Mouse (Mus musculus) activated CD4-positive, CD25-positive, alpha-beta regulatory T cell, adult 4 months (primary cell): ENCODE data around the gene Tmed6. TPM values are rescaled to one million over a fixed set of nuclear protein-coding genes. Genes with fewer than 3 reads are reported as not detected.
"Not testable (repeated sequence)": the region's sequence is repeated elsewhere in the genome, so short reads cannot be mapped to it uniquely, and the experiment has no call there.

Source experiments
- ATAC-seq: one replicate; pipeline ENCODE4 v1.8.0; 2017
- polyA plus RNA-seq, 2 experiments: library from polyadenylated mRNA; unstranded; fragments of 100-300 nt; shearing (Covaris generic); gene quantifications; one replicate each; pipeline ENCODE4 v1.2.1; 2017

Gene Tmed6
- polyA plus RNA-seq, result not detected

DNA sequence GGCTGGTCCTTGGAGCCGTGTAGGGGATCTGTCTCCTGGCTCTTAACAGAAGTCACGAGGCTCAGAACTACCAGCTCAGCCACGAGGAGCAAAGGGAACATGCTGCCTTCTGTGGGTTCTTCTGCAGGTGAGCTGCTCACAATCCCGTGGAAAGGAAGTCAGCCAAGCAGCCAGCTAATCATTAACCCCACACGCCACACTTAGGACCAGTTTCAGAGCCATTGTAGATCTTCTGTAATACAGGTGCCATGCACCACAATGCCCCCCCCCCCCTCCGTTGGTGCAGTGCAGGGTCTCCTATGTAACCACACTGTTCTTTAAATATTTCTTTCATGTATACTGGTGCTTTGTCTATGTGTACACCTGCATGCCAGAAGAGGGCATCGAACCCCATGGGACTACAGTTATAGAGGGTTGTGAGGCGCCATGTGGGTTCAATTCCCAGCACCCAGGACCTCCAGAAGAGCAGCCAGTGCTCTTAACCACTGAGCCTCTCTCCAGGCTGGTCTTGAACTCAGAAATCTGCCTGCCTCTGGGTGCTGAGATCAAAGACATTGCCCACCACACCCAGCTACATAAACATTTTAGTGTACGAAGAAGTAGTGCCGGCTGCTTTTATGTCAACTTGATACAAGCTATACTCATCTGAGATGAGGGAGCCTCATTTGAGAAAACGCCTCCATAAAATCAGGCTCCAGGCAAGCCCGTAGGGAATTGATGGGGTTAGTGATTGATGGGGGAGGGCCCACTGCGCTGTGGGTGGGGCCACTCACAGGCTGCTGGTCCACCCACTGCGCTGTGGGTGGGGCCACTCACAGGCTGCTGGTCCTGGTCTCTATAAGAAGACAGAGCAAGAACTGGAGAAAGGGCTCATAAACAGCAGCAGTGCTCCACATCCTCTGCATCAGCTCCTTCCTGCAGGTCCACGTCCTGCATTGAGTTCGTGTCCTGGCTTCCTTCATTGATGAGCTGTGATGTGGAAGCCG lies at the start of gene Tmed6:
Gene Tmed6, minus strand, starts transcription at position 134 of the 986 bp plus-strand sequence.
- no peak for ATAC-seq

- no peak for ATAC-seq
Measured at GRCm38 (mm10) chr8:107115008-107115320, 49.5 kb upstream of the Tmed6 start.

DNA sequence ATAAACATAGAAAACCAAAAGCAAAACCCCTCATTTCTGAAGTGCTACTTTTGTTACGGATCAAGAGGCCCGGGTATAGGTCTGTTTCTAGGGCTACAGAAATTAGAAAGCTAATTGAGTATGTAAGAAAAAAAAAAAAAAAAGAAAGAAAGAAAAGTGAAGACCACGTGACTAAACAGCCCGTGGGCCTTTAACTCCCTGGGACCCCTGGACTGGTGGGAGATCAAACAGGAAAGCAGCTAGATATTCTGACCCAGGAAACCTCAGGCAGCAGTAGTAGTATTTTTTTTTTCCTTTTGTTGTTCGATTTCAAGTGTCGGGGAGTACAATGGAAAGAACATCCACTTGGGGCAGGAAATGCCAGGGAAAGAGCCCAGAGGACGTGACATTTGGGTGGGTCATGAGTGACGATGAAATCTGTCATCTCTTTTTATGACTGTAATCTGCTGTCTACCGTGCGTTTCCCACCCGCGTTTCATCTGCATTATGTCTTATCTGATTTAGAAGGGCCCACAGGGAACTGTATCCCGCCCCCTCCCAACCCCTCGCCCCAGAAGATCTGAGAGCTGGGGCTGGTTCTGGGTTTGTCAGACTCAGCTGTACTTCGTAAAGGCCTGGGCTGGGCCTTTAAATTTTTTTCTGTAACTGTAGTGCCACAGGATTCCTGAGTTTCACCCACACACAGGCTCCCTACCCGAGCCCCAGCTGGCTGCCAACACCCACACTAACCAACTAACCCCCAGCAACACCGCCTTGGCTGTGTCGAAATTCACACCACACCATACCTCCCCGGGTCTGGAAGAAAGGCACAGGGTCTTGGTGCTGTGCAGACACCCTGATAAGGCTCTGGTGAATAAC lies 48.9 kb upstream of the Tmed6 start:
- ATAC-seq, result peak; percentile 43

GRCm38 (mm10) chr8:107113209-107113608 lies 47.8 kb upstream of the Tmed6 start:
- ATAC-seq, result no peak

GRCm38 (mm10) chr8:107111340-107112105 lies 46.1 kb upstream of the Tmed6 start:
- ATAC-seq, result no peak

GRCm38 (mm10) chr8:107110629-107111330 lies 45.3 kb upstream of the Tmed6 start:
- ATAC-seq, result no peak

GRCm38 (mm10) chr8:107109816-107110435 lies 44.5 kb upstream of the Tmed6 start:
- ATAC-seq, result no peak

DNA sequence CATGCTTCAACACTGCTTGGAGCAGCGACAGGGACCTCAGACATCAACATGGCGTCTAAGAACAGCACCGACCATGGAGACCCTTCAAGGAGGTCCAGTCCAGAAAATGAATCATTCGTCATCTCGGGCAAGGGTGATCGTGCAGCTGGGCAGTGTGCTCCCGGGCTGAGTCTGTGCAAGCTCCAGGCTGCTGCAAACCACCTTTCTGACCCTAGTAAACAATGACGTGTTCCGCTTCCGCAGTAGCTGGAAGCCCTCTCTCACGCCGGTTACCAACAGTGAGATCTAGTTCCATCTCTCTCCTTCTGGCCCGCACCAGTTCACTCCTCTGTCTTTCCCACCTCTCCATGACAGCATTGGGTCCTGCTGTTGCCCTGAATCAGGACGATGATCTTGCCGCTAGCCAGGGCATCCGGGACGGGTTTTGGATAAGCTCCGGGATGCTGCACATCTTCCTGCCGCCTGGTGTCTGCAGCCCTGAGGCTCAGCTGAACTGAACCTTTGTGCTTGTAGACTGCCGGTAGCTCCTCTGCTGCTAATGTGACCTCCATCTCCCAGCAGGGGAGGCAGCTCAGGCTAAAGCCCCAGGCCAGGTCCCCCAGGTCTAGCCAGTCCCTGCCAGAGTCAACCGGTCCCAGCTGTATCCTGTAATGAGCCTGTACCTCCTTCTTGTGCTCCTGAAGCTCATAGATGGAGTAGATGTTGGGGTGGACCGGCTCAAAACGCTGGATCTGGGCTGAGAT lies 43.7 kb upstream of the Tmed6 start:
- no peak for ATAC-seq

- not testable (repeated sequence) for ATAC-seq
Measured at GRCm38 (mm10) chr8:107108089-107108488, 42.6 kb upstream of the Tmed6 start.

- ATAC-seq, result peak; percentile 73
Measured at GRCm38 (mm10) chr8:107104547-107104946, 39.1 kb upstream of the Tmed6 start.

- ATAC-seq, result no peak
Measured at GRCm38 (mm10) chr8:107100635-107101034, 35.2 kb upstream of the Tmed6 start.

- peak; percentile 83 for ATAC-seq
Measured at GRCm38 (mm10) chr8:107096366-107097036, 31.1 kb upstream of the Tmed6 start, which contains the start of gene Terf2. Gene Terf2, minus strand, starts transcription at chr8:107096547.

- ATAC-seq, result peak; percentile 48
Measured at GRCm38 (mm10) chr8:107095717-107096365, 30.4 kb upstream of the Tmed6 start.

- ATAC-seq, result no peak
Measured at GRCm38 (mm10) chr8:107090531-107090930, 25.1 kb upstream of the Tmed6 start.

DNA sequence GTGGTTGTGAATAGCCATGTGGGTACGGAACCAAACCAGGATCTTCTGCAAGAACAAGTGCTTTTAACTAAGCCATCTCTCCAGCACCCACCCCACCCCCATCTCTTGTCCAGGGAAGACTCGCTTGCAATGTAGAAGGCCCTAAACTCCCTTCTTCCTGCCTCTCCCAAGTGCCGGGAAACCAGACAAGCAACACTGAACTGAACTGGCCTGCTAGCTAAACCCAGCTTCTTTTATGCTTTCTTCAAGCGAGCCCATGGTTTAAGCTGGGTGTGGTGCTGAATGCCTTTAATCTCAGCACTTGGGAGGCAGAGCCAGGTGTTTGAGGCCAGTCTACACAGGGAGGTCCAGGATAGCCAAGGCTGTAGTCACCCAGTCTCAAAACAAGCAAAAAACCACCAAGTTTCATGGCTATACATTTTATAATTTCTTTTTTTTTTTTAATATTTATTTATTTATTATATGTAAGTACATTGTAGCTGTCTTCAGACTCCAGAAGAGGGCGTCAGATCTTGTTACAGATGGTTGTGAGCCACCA lies 23.2 kb upstream of the Tmed6 start:
- no peak for ATAC-seq

DNA sequence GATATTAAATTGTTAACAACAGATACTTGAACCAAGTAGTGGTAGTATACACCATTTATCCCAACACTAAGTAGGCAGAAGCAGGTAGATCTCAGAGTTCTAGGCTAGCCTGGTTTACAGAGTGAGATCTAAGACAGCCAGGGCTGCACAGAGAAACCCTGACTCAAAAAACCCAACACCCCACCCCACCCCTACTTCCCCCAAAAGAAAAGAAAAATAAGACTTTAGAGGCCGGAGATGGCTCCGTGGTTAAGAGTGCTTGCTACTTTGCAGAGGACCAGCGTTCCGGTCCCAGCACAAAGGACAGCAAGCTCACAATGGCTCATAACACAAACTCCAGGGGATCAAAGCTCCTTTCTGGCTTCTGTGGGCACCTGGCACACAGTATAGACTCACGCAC lies 20.6 kb upstream of the Tmed6 start:
- no peak for ATAC-seq

- no peak for ATAC-seq
Measured at GRCm38 (mm10) chr8:107085358-107085757, 19.9 kb upstream of the Tmed6 start.

DNA sequence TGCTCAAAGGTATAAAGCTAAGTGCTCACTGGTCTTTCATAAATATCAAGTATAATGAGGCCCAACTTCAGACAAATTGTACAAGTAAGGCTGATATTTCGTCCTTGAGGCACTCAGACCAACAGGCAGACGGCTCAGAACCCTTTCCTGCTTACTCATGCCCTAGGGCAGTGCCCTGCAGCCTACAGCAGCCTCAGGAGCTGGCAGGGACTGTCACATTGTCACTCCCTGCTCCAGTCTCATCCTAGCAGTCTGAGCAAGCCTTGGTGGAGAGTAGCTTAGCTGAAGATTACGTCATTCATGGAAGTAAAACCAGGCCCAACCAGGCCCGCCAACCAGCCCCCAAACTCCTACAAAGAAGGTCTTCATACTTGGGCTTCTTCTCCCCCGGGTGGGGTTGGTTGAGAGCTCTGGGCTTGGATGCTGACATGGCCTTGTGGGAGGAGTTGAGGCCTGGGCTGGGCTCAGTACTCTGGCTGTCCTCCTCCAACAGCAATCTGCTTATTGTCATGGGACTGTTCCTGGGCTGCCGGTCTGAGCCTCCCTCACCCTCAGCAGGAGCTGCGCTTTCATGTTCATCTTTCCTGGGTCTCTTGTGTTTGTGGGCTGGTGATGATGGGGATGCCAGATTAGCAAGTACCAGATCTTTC lies 10.9 kb upstream of the Tmed6 start:
- ATAC-seq, result no peak

DNA sequence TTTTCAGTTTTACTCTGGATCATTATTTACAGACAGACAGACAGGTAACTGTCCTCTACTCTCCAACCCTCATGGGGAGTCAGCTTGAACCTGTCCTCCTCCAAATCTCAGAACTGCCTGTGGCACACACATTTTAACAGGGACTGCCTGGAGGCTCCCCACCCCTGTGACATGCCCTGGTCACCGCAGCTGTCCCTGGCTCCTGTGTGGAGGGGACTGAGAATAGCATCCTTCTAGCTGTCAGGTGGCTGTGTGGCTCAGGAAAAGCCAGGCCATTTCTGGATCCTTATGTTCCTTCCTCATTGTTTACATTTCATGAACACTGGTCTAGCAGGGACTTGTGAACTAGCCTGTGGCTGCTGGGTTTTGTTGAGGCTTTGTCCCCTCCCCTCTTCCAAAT lies 8.7 kb upstream of the Tmed6 start:
- ATAC-seq, result no peak
